Mouse (Mus musculus) stomach, postnatal 0 days (tissue): ENCODE measurements around the gene Lgals9.

Experiments used
- CTCF ChIP-seq: IDR thresholded peaks from 2 replicates; pipeline ENCODE4 v1.5.1; 2016; ENCODE audit warnings: antibody characterized with exemption, low read depth, mild to moderate bottlenecking, moderate library complexity
- EP300 ChIP-seq: optimal IDR thresholded peaks from 2 replicates; pipeline ENCODE3; 2016; ENCODE audit warnings: antibody characterized with exemption

DNA sequence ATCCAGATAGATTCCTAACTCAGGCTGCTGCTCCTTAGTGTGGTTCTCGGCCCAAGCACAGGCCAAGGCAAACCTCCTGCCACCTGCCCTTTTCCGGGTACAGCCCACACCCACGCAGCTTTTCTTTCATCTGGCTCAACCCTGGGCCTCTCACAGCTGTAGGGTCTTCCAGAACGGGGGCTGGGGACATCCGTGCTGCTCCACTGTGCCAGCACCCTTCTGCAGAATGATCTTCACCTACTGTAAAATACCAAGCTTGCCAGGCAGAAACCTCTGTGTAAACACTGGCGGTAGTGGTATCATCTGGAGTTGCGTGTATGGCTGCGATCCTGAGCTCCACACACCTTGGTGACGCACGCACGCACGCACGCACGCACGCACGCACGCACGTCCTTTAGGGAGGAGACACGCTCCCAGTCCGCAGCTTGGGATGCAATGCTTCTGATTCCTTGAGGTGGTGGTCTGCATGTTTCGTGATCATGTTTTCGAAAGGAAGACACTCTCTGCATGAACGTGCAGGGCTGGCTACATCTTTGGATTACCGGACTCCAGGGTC, 31.0 kb upstream of the Lgals9 start:
- TF ChIP-seq EP300 (no peak), CTCF (no peak)
